Mouse (Mus musculus) ES-Bruce4 (cell line): ENCODE measurements at regions not wholly inside any gene's neighbourhood (a gene's known extent, or its start where the extent isn't known, plus 50 kb on each side); places are given as distances from the start of the nearest gene placed in this dataset.

Experiments used
- H3K27ac ChIP-seq: 2 replicates; pipeline ENCODE4 v1.5.1; 2012; ENCODE audit warnings: low read length, inconsistent platforms; ENCODE audit not compliant: insufficient read depth
- H3K27me3 ChIP-seq: 2 replicates; pipeline ENCODE4 v1.6.1; 2012; ENCODE audit warnings: mild to moderate bottlenecking, low read length, inconsistent platforms; ENCODE audit not compliant: control insufficient read depth, poor library complexity, insufficient read depth, severe bottlenecking
- H3K36me3 ChIP-seq: 2 replicates; pipeline ENCODE4 v1.6.1; 2012; ENCODE audit warnings: inconsistent platforms, mild to moderate bottlenecking, low read length, moderate library complexity; ENCODE audit not compliant: control insufficient read depth, poor library complexity, insufficient read depth, severe bottlenecking
- H3K4me1 ChIP-seq: one replicate; pipeline ENCODE4 v1.8.1; 2011; ENCODE audit warnings: low read length; ENCODE audit not compliant: control insufficient read depth, insufficient read depth
- H3K4me3 ChIP-seq: 2 replicates; pipeline ENCODE4 v1.5.1; 2011; ENCODE audit warnings: low read depth, mild to moderate bottlenecking, low read length
- H3K9ac ChIP-seq: 2 replicates; pipeline ENCODE4 v1.6.1; 2012; ENCODE audit warnings: low read depth, mild to moderate bottlenecking, inconsistent platforms; ENCODE audit not compliant: poor library complexity, severe bottlenecking
- H3K9me3 ChIP-seq: replicated peaks from 2 replicates; pipeline ENCODE4 v1.6.1; 2012; ENCODE audit warnings: mild to moderate bottlenecking, low read length, inconsistent platforms; ENCODE audit not compliant: control insufficient read depth, poor library complexity, insufficient read depth, severe bottlenecking
- CTCF ChIP-seq: IDR thresholded peaks from one replicate; pipeline ENCODE4 v1.8.1; 2011; ENCODE audit warnings: low read depth, low read length
- EP300 ChIP-seq: IDR thresholded peaks from 2 replicates; pipeline ENCODE4 v1.6.1; 2011; ENCODE audit warnings: low read depth, low read length; ENCODE audit not compliant: insufficient read depth
- POLR2A ChIP-seq: IDR thresholded peaks from one replicate; pipeline ENCODE4 v1.8.1; 2011; ENCODE audit warnings: low read length; ENCODE audit not compliant: insufficient read depth

DNA sequence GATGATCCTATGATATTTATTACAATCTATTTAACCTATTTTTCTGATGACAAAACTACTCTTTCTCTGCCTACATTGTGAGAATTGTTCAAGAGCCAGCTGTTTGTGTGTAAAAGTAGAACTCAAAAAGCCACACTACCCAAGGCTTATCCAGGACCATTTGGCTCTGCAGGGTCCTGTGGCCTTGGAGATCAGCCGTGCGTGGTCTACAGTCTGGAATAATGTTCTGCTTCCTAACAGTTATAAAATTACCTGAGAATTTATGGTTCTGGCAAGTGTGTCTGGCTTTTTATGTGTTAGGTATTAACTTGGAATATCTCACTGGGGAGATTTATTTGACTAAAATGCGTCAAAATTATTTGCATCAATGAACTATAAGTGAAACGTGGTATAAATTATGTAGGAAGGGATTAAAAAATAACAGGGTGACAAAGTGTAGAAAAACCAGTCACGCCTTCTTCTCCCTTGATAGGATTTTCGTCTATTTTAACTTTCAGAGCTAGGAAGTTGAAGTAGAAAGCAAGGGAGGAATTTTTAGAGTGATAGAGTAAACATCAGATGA is 1789.0 kb upstream of the Gm7489 start:
- Histone ChIP-seq H3K27ac (no peak overlapping the region), H3K27me3 (no peaks in the 10 kb centered on the region), H3K4me3 (no peak overlapping the region), H3K4me1 (no peaks in the 10 kb centered on the region), H3K9ac (no peak overlapping the region), H3K9me3 (no peaks in the 10 kb centered on the region), H3K36me3 (no peaks in the 10 kb centered on the region)
- TF ChIP-seq POLR2A (no peak), CTCF (no peak), EP300 (no peak)

DNA sequence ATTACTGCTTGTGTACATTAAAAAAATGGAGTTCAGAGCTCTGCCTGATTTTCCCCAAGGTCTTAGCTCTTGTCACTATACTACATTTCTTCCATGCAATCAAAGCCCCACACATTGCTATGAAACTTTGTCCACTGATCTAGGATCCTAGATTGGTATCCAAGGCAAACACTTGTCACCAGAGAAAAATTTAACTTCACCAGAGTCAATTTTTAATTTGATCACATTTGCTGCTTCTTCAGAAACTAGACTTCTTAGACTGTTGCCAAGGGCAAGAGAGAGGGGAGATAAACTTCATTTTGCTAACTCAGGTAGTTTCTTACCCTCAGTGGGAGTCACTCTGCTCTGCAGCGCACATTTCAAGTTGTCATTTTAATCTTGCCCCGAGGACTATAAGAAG is 1775.9 kb upstream of the Gm7489 start:
- no peaks in the 10 kb centered on the region for H3K9me3 ChIP-seq
- no peaks in the 10 kb centered on the region; the same call in 1 of the 2 replicates for H3K27me3 ChIP-seq
- no peaks in the 10 kb centered on the region for H3K36me3 ChIP-seq
- no peak overlapping the region for H3K4me3 ChIP-seq
- H3K9ac ChIP-seq = no peak overlapping the region
- H3K4me1 ChIP-seq = no peaks in the 10 kb centered on the region
- TF ChIP-seq CTCF (no peak), EP300 (no peak), POLR2A (no peak)
- no peak overlapping the region for H3K27ac ChIP-seq

DNA sequence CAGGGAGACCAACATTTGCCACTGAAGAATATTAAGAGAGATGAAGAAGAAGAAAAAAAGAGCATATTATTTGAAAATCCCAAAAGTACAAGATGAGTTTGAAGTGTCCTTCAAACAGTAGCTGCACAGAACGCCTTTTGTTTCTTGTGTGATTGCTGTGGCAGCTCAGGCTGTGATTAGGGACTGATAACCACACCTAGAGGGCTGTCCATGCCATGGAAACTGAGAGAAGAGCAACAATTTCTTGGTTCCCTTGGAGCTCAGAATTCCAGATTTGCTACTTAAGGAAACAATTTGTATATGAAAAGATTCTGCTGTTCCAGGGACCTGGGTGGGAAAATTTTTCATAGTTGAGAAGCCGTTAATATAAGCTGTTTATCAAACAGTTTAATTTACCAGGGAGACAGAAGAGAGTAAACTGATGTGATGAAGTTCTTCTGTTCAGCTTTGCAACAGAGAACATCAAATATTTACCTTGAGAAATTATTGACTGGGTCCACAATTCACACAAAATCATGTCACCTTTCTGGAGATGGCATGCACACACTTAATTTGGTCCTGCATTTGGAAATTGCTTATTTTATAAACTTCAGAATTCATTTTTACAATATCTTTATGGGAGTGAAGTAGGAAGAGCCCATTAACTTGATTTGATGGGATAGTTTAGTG is 1770.2 kb upstream of the Gm7489 start:
- TF ChIP-seq EP300 (no peak), POLR2A (no peak), CTCF (no peak)
- Histone ChIP-seq H3K27ac (no peak overlapping the region), H3K9me3 (no peaks in the 10 kb centered on the region), H3K4me3 (no peak overlapping the region), H3K27me3 (no peaks in the 10 kb centered on the region; the same call in 1 of the 2 replicates), H3K4me1 (no peaks in the 10 kb centered on the region), H3K9ac (no peak overlapping the region), H3K36me3 (no peaks in the 10 kb centered on the region)

GRCm38 (mm10) chr15:52136693-52137092 is 1748.0 kb upstream of the Gm7489 start:
- TF ChIP-seq CTCF (no peak), EP300 (no peak), POLR2A (no peak)

DNA sequence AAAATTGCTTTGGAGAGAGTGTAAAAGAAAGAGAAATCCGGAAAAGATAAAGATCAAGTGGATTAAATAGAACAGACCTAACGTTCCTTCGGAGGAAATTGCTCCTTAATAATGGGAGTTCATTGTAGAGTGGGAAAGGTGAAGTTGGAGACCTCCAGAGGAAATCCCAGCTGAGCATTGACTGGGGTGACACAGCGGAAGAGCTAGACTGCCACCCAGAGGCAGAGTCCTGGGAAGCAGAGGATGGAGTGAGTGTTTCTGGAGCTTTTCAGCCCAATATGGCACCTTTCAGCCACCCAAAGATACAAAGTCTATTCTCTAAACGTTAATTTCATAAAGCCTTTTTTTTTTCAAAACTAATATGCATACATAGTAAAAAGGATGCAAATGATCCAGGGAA is 1731.3 kb upstream of the Gm7489 start:
- H3K27me3 ChIP-seq = no peaks in the 10 kb centered on the region; the same call in 1 of the 2 replicates
- no peak for TF ChIP-seq POLR2A
- TF ChIP-seq CTCF = peak; percentile 93
- TF ChIP-seq EP300 = 0 out of 2 replicates have a peak, but pooled peaks have one; percentile 16
- H3K4me3 ChIP-seq = no peak overlapping the region

More at GRCm38 (mm10) chr15:52136693-52137092, 1748.0 kb upstream of the Gm7489 start:
- no peaks in the 10 kb centered on the region for H3K27me3 ChIP-seq
- no peaks in the 10 kb centered on the region for H3K9me3 ChIP-seq
- H3K4me3 ChIP-seq = no peak overlapping the region
- no peaks in the 10 kb centered on the region for H3K4me1 ChIP-seq
- H3K9ac ChIP-seq = no peak overlapping the region
- no peaks in the 10 kb centered on the region for H3K36me3 ChIP-seq
- no peak overlapping the region for H3K27ac ChIP-seq

DNA sequence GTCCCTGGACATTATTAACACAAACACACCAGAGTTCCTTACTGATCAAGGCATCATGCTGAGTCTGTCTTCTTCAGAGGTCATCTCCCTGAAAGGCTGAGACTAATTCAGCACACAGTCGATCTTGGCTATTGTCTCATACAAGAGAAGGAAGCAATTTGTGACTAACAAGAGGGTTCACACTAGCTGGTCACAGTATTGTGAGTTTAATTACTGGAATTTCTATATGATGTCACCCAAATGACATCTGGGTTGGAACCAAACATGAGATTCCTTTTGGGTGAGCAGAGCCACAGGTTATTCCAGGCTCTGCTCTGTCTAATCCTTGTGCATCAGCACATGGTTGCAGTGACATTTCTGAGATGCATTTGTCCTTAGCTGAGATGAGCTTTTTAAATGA is 1728.9 kb upstream of the Gm7489 start:
- Histone ChIP-seq H3K27me3 (no peaks in the 10 kb centered on the region), H3K36me3 (no peaks in the 10 kb centered on the region), H3K9ac (no peak overlapping the region), H3K9me3 (no peaks in the 10 kb centered on the region), H3K4me3 (no peak overlapping the region), H3K27ac (no peak overlapping the region), H3K4me1 (no peaks in the 10 kb centered on the region)
- TF ChIP-seq EP300 = no peak
- no peak for TF ChIP-seq CTCF
- no peak for TF ChIP-seq POLR2A

More for the DNA sequence above, 1731.3 kb upstream of the Gm7489 start:
- Histone ChIP-seq H3K9ac (no peak overlapping the region), H3K9me3 (no peaks in the 10 kb centered on the region), H3K36me3 (no peaks in the 10 kb centered on the region), H3K27ac (no peak overlapping the region), H3K4me1 (no peaks in the 10 kb centered on the region)
